Mouse (Mus musculus) G1E-ER4 (cell line): ENCODE data around the gene Ncapd2. TPM values are rescaled to one million over a fixed set of nuclear protein-coding genes. Genes with fewer than 3 reads are reported as not detected.

Source experiments
- GATA1 ChIP-seq: IDR thresholded peaks from one replicate; pipeline ENCODE4 v1.8.0; 2012; ENCODE audit warnings: low read length, inconsistent platforms
- polyA plus RNA-seq: library from polyadenylated mRNA; stranded (reverse); fragments of >175 nt; gene quantifications from 2 replicates; pipeline ENCODE4 v1.2.3, GENCODE M21; 2012

The Ncapd2 gene
- polyA plus RNA-seq, 1 experiment: 289 TPM

- TF ChIP-seq GATA1: no peak
Observed at GRCm38 (mm10) chr6:125221115-125221745, 29.7 kb upstream of the Ncapd2 start.

DNA sequence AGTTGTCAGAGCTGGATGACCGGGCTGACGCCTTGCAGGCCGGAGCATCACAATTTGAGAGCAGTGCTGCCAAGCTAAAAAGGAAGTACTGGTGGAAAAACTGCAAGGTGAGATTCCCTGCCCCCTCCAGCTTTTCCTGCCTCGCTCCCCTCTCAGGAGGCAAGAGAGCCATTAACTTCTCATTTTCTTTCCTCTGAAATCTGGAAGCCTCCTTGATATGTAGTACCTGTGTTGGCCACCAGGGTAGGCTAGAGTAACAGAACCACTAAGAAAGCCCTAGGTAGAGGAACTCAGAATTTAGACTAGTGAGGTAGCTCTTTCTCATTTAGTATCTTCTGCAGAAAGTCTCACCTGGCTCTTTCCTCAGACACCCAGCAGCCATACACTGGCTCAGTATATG is 27.5 kb upstream of the Ncapd2 start:
- TF ChIP-seq GATA1: no peak

DNA sequence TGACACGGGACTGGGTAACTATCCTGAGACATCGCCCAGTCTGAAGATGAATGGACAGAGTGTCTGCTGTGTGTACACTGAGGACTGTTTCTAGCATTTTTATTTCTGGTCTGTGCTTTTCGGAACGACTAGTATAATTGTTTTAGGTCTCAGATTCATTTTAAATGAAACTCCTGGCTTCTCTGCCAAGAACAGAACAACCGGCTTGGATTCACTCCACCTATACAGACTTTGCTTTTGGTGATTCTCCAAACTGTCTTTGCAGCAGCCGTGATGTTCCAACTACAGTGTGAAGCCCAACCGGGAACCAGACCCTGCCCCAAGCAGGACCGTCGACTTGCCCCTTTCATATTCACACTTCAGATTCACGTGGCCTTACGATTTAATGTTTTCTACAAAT is 26.4 kb upstream of the Ncapd2 start:
- TF ChIP-seq GATA1: no peak

DNA sequence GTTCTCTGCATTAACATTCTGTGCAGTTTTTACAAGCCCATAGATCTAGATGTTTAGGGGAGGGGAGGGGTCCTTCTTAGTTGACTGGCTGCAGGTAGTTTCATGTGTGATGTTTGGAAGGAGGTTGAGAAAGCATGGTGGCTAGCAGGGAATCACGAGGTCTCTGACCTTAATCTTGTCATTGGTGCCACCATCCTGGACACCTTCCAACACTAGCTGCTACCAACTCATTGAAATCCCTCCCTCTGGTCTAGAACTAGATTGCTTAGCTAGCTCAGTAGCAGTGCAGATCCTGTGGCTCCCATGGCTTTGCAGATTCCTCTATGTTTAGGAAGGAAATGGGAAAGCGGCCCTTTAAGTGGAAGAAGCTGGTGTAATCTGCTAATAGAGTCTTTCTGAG is 25.4 kb upstream of the Ncapd2 start:
- no peak for TF ChIP-seq GATA1

DNA sequence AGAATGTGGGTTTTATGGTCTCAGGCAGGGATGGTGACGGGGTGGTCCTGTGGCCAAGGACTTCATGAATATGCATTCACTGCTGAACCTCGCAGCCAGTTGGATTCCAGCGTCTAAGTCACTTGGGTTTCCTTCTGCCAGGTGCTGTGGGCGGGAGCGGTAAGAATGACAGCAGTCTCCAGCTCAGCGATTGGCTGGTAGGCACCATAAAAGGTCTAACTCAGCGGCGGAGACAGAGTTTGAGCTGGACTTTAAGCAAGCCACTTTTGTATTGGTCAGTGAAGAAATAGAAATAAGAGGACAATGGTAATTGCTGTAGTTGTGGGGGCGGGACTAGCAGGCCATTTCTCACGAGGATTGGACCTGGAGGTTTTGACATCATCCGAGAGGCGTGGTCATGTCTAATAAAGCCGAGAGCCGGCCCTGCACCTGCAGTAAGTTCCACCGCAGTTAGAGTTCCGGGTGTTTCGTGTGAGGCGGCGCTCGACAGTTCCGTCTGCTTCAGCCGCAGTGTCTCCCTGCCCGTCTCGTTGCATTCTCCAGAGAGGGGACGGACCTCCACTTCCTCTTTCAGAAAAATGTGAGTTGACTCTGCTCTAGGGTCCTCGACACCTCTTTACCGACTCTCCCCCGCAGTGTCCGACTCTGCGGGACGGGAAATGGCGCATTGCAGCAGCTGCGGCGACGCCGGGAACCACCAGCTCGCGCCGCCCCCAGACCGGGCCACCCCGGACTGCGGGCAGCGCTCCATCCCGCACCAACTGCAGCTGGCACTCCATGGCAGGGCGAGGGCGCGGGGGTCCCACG is 23.9 kb upstream of the Ncapd2 start, which contains the start of gene Vamp1:
Gene Vamp1 (plus strand): TSS at position 404 of the 807 bp plus-strand sequence.
- no peak for TF ChIP-seq GATA1

- TF ChIP-seq GATA1: no peak
Observed at GRCm38 (mm10) chr6:125213715-125214114, 22.2 kb upstream of the Ncapd2 start.

- TF ChIP-seq GATA1: no peak
Observed at GRCm38 (mm10) chr6:125213129-125213528, 21.6 kb upstream of the Ncapd2 start.

GRCm38 (mm10) chr6:125212621-125213020 is 21.1 kb upstream of the Ncapd2 start:
- no peak for TF ChIP-seq GATA1

DNA sequence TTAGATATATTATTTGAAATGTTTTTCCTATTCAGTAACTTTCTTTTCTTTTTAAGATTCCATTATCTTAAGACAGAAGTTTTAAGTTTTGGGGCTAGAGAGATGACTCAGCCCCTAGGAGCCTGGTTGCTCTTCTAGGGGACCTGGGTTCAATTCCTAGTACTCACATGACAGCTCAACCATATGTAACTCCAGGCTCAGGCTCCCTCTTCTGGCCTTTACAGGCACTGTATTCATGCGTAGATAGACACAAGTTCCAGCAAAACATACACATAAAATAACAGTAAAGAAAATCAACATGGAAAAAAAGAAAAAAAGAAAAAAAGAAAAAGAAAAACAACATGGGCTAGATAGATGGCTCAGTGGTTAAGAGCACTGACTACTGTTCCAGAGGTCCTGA is 18.9 kb upstream of the Ncapd2 start:
- no peak for TF ChIP-seq GATA1

- TF ChIP-seq GATA1: no peak
Observed at GRCm38 (mm10) chr6:125197166-125197565, 5.7 kb upstream of the Ncapd2 start.

DNA sequence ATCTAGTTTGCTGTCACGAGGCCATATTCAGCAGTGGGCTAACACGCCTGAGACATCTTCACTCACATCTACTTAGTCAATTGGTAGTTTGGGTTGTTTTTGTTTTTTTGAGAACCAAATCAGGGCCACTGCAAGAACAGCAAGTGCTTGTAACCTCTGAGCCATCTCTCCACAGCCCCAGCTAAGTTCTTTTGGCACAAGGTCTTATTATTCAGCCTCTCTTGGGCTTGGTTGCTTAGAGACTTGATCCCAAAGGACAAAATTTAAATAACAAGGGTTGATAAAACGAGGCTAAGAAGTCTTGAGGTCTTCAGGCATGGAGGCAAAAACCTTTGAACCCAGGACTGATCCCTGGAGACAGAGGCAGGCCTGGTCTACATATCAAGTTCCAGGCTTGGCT is 4.8 kb upstream of the Ncapd2 start:
- no peak for TF ChIP-seq GATA1

- TF ChIP-seq GATA1: no peak
Observed at GRCm38 (mm10) chr6:125195541-125196075, 4.1 kb upstream of the Ncapd2 start.

- no peak for TF ChIP-seq GATA1
Observed at GRCm38 (mm10) chr6:125193390-125193789, 1.9 kb upstream of the Ncapd2 start.

- no peak for TF ChIP-seq GATA1
Observed at GRCm38 (mm10) chr6:125192841-125193240, 1.3 kb upstream of the Ncapd2 start.

DNA sequence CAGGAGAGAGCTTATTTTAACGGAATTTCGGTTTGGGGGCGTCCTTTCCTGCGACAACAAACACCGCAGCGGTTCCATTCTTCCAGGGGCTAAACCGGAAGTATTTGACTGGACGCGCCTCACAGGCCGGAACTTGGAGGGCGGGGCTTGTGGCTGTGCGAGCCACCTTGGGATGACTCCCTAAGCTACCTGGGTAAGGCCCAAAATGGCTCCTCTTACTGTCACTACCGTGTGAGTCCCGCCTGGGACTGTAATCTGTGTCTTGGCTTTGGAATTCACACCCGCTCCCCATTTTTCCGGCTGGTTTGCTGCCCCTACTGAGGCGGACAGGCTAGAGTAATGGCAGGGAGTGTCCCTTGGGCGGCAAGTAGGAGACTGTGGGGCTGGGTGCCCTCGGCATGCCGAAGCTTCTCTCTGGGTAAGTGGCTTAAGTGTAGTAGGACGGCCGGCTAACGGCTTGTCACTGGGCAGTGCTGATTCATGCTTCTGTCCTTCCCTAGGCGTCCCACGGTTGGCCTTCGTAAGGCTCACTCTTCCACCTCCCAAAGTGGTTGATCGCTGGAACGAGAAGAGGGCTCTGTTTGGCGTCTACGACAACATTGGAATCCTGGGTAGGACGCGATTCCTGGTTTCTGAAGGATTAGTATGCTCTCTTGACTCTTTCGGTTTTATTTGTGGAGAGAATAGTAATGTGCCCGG is 664 bp upstream of the Ncapd2 start:
- no peak for TF ChIP-seq GATA1

- no peak for TF ChIP-seq GATA1
Observed at GRCm38 (mm10) chr6:125190816-125191215, 685 bp downstream of the Ncapd2 start.
